Mouse (Mus musculus) CH12.LX (cell line): Measurements from ENCODE around the gene Pcdh9.

ENCODE experiments used
- CTCF ChIP-seq, 2 experiments: IDR thresholded peaks in 1 of 2; conservative IDR thresholded peaks in 1 of 2; 2 replicates each; pipeline ENCODE4 v1.5.1; 2011 to 2012; ENCODE audit warnings: low read depth in 2 of 2, low read length in 2 of 2, improper control_type of control experiment in 1 of 2, inconsistent platforms in 1 of 2, mild to moderate bottlenecking in 1 of 2, moderate library complexity in 1 of 2
- E2F4 ChIP-seq: IDR thresholded peaks from 2 replicates; pipeline ENCODE4 v1.6.1; 2011; ENCODE audit warnings: low read depth, low read length, improper control_type of control experiment; ENCODE audit not compliant: insufficient replicate concordance
- GABPA ChIP-seq: IDR thresholded peaks from 2 replicates; pipeline ENCODE4 v1.6.1; 2012; ENCODE audit warnings: low read depth, low read length, improper control_type of control experiment, inconsistent platforms; ENCODE audit not compliant: insufficient replicate concordance
- MAX ChIP-seq: IDR thresholded peaks from 2 replicates; pipeline ENCODE4 v1.6.1; 2011; ENCODE audit warnings: low read length, improper control_type of control experiment
- NELFE ChIP-seq: IDR thresholded peaks from 2 replicates; pipeline ENCODE4 v1.6.1; 2011; ENCODE audit warnings: low read depth, low read length, improper control_type of control experiment
- POLR2A ChIP-seq: IDR thresholded peaks from 2 replicates; pipeline ENCODE4 v1.6.1; 2011; ENCODE audit warnings: low read depth, mild to moderate bottlenecking, improper control_type of control experiment, low read length
- POLR2AphosphoS2 ChIP-seq: IDR thresholded peaks from 2 replicates; pipeline ENCODE4 v1.6.1; 2011; ENCODE audit warnings: low read depth, low read length, improper control_type of control experiment
- SMC3 ChIP-seq: IDR thresholded peaks from 2 replicates; pipeline ENCODE4 v1.6.1; 2011; ENCODE audit warnings: low read depth, low read length, improper control_type of control experiment
- TBP ChIP-seq: conservative IDR thresholded peaks from 2 replicates; pipeline ENCODE4 v1.6.1; 2011; ENCODE audit warnings: low read depth, low read length, improper control_type of control experiment

GRCm38 (mm10) chr14:93350906-93351305 lies 539.6 kb downstream of the Pcdh9 start:
- TF ChIP-seq TBP (no peak), POLR2AphosphoS2 (no peak), CTCF (conservative IDR thresholded peaks at IDR 0.05 in 1 of 2, IDR thresholded peaks at IDR 0.05 in 1 of 2; ENCODE audit: low read depth in 2 of 2, low read length in 2 of 2) (no peak), MAX (no peak), GABPA (no peak), E2F4 (no peak), NELFE (no peak), POLR2A (no peak), SMC3 (no peak)
